Mouse (Mus musculus) left cerebral cortex, adult 18-20 months (tissue): ENCODE measurements around the gene Lix1l. TPM values are rescaled to one million over a fixed set of nuclear protein-coding genes. Genes with fewer than 3 reads are reported as not detected.

Source experiments
- DNase-seq, 2 experiments: peaks; one replicate each; pipeline ENCODE4 v3.0.0; 2021 to 2022; ENCODE audit warnings: low spot score in 2 of 2, mixed read lengths in 1 of 2
- long read RNA-seq, 2 experiments: library from polyadenylated mRNA; stranded (forward); transcript quantifications; one replicate each; pipeline ENCODE4 v2.0.0; 2021
- total RNA-seq, 2 experiments: library from RNA; stranded (reverse); gene quantifications; 2 replicates each; pipeline ENCODE4 v1.2.3; 2021

The Lix1l gene
- 10 to 100 TPM; 20.8 to 21.5 TPM for total RNA-seq
- long read RNA-seq, experiment 1, partial matches to known transcripts, result 0 of 5 reads
- long read RNA-seq, experiment 1, other reads (novel, unspliced or antisense), result 5 of 5 reads
- long read RNA-seq, experiment 2, partial matches to known transcripts, result 0 of 7 reads
- long read RNA-seq, experiment 2, other reads (novel, unspliced or antisense), result 7 of 7 reads

DNA sequence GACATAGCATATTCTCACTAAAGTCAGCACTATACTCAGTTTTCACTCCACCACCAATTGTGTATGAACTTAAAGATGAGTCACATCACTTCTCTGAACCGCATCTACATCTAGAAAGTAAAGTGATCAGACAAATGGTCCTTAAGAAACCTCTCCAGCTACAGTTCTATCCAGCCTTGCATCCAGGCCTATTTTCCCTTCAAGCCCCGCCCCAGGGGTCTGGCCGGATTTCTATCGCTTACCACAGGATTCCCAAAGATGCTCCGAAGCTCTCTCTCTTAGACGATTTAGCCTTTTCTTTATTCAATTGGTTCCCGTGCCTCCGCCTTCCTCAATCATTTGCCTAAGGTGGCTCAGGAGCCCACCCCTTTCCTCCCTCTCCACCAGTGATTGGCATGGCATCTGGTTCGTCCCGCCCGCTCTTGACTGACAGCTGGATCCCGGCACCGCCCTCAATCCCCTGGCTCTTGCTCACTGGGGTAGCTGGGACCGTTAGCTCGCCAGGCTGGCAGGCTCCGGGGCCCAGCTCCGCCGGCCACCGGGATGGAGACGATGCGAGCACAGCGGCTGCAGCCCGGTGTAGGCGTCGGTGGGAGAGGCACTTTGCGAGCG, at the start of gene Lix1l:
Gene Lix1l, plus strand, starts transcription at position 511 of the 612 bp plus-strand sequence.
- DNase-seq, result peak; percentile 89 to 94

DNA sequence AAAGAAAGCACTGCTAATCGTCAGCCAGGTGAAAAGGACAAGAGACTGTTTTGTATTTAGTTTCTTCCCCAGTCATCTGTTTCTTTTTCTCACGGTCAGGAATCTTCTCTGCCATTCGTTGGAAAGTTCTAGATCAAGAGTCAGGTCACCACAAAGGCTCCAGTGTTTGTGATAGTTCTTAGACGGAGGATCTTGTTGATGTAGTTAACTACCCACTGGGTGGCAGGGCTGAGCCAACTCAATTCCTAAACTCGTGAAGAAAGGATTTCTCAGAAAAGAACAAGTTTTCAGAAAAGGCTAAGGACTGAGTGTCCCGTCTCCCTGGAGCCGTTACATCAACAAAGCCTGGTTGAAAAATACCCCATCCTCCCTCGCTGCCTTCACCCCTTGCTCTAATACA, 49.7 kb upstream of the Lix1l start:
- peak; percentile 45 to 50 for DNase-seq

DNA sequence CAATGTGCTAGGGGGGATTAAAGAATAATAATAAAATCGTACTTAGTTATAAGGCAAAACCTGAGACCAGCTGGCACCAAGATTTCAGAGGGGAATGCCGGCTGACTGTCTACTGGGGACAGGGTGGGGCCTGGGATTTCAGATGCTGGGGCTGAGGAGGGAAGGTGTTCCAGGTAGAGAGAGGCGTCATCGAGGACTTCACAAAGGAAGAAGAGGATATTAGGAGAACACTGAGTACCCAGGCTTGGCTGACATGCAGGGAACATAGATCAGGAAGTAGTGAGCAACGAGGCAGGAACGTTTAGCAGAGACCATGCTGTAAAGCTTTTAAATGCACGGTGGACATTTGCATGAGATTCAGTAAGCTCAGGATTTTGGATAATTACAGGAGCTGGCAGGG, 49.1 kb upstream of the Lix1l start:
- DNase-seq, result no peak

DNA sequence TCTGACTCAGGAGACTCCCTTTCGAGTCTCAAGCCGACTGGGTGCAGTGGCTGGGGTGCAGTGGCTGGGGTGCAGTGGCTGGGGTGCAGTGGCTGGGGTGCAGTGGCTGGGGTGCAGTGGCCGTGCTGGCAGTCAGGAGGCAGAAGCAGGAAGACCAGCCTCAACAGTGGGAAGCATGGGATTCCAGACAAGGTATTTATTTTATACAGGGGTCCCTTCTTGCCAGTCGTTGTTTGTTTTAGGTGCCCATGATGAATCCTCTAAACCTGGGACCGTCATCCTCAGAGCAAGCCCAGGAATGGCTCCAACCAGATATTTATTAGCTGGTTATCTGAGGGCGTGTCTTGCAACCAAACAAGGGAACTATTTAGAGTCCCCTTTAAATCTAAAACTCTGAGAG, 47.3 kb upstream of the Lix1l start:
- DNase-seq, result no peak

DNA sequence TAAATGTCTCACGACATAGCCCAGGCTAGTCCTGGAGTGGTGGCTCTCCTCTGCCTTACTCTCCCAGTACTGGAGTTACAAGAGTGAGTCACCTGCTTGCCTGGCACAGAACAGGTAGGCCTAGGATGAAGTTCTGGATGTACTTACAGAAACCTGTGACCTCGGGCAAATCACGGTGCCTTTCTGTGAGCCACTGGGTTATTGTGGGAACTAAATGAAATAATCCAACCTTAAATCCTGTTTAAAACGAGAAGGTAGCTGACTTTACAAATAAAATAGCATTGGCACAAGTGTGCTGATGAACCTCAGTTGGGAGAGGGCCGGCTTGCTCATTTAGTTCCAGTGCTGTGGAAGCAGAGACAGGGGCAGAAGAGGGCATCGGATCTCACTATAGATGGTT, 46.7 kb upstream of the Lix1l start:
- no peak for DNase-seq

DNA sequence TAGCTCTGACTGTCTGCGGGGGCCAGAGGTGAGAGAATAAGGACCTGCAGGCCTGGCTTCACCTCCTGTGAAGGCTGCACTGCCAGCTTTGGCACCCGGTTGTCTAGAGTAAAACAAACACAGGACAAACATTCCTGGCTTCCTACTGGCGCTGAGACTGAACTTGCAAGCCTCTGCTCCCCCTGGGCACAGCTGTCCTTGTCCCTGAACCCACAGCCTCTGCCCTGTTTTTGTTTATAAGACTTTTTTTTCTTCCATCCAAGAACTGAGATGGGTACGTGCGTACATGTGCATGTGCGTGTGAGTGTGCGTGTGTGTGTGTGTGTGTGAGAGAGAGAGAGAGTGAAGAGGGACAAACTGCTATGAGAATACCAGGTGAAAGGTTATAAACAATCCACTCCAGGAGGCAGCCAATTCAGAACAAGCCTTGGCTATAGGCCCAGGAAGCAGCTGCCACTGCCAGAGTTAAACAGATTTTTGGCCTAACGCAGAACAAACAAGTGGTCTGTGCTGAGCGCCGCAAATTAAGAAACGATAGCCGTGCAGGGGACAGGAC, 45.8 kb upstream of the Lix1l start:
- no peak for DNase-seq

DNA sequence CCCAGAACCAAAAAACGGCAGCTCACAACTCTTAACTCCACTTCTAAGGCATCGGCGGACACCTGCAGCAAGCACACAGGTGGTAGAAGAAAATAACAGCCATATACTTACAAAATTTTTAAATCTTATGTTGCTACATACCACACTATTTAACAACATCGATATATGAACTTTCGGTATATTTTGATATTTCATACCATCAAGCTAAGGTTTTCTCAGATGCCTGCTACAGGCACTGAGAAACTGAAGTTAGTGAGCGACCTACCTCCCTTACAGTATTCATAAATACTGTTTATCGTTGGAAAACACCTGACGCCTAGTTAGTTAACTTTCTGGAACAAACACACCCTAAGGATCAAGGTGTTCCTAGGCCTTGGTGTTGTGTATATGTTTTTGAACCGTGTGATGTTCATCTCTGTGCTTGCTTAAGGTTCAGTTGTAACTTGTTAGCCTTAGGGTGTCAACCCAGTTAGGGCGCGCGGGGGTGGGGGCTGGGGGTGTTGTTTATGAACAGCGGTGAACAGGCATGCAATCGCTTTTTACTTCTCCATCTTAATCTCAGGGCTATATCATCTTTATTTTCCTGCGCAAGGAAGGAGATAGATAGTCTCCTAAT, 44.8 kb upstream of the Lix1l start:
- no peak for DNase-seq

DNA sequence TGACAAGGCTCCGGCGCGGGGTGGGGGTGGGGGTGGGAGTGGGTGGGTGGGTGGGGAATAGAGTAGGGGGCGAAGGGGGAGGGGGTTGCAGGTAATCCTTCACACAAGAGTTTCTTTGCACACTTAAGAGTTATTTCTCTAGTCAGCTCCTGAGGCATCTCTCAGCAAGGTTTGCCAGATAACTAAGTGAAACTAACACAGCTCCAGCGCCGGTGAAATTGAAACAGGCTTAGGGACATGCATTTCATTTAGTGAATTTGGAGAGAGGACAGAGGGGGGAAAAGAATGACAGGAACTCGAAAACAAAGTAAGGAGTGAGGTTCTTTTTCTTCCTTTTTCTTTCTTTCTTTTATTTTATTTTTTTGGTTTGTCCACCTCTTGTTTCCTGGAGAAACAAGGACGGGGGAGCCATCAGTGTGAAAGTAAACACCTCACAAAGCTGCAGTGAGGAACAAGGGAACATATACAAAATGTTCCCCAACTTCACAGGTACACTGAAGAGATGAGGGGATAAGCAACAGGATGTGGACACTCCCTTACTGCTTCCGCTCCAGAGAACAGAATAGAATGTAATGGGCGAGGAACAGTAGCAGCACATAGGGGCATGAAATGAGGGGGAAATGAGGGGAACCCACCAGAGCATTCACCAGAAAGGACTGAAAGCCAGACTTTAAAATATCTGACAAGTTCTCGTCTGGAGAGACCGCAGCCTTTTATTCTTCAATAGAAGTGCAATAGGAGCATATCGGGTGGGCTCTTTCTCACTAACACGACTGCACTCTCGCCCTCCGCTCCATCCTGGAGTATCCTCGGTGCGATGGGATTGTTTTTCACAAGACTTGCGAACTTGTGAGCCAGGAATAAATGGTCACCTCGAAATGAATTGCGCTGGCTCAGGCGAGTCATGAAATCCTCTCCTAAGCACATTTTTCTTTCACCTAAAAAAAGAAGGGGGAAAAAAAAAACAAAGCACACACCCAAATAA, 44.0 kb upstream of the Lix1l start:
- DNase-seq, result no peak

DNA sequence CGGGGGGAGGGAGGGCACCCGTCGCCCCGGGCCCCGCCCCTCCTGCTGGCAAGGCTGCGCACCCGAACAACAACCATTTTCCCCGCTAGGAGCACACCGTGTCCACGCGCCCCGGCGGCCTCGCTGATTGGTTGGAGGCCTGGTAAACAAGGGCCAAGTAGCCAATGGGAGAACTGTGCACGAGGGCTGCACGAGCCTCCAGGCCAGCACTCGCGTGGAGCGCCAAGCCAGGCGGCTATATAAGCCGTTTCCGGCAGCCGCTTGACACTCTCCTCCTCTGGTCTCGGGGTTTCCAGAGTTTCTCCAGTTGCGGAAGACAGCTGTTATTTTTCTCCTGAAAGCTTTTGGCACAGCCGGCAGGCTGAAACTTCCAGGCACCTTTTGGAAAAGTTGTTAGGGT, 43.3 kb upstream of the Lix1l start, which contains the start of gene Txnip:
Gene Txnip, plus strand, starts transcription at position 264 of the 400 bp plus-strand sequence.
- DNase-seq, result peak; percentile 94

DNA sequence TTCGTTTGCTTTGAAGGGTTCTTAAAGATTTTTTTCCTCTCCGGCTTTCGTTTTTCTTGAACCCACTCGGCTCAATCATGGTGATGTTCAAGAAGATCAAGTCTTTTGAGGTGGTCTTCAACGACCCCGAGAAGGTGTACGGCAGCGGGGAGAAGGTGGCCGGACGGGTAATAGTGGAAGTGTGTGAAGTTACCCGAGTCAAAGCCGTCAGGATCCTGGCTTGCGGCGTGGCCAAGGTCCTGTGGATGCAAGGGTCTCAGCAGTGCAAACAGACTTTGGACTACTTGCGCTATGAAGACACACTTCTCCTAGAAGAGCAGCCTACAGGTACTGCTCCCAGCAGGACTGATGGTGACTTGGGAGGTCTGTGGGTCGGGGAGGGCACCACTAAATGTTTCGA, 42.8 kb upstream of the Lix1l start:
- DNase-seq, result no peak

DNA sequence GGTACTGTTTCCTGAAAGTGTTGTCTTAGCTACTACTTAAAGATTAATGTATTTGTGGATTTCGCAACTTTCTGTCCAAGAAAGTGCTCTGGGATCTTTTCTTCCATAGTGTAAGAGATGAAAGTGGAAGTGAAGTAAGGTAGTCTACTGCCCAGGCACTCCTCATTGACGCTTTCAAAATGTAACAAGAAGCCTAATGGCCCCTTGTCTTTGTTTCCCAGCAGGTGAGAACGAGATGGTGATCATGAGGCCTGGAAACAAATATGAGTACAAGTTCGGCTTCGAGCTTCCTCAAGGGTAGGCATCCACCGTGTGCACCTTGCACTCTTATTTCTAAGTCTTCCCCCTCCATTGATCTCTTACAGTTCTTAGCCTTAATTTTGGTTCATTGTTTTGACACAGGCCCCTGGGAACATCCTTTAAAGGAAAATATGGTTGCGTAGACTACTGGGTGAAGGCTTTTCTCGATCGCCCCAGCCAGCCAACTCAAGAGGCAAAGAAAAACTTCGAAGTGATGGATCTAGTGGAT, 42.2 kb upstream of the Lix1l start:
- no peak for DNase-seq

DNA sequence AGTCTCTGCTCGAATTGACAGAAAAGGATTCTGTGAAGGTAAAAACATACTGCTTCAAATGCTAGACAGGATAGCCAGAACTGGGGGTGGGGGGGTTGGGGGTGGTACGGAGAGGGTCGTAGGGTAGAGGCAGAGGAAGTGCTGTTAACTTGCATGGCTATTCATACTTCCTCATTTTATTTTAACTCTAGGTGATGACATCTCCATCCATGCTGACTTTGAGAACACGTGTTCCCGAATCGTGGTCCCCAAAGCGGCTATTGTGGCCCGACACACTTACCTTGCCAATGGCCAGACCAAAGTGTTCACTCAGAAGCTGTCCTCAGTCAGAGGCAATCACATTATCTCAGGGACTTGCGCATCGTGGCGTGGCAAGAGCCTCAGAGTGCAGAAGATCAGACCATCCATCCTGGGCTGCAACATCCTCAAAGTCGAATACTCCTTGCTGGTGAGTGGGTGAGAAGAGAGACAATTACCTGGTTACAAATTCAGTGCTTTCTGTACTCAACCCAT, 41.5 kb upstream of the Lix1l start:
- no peak for DNase-seq

DNA sequence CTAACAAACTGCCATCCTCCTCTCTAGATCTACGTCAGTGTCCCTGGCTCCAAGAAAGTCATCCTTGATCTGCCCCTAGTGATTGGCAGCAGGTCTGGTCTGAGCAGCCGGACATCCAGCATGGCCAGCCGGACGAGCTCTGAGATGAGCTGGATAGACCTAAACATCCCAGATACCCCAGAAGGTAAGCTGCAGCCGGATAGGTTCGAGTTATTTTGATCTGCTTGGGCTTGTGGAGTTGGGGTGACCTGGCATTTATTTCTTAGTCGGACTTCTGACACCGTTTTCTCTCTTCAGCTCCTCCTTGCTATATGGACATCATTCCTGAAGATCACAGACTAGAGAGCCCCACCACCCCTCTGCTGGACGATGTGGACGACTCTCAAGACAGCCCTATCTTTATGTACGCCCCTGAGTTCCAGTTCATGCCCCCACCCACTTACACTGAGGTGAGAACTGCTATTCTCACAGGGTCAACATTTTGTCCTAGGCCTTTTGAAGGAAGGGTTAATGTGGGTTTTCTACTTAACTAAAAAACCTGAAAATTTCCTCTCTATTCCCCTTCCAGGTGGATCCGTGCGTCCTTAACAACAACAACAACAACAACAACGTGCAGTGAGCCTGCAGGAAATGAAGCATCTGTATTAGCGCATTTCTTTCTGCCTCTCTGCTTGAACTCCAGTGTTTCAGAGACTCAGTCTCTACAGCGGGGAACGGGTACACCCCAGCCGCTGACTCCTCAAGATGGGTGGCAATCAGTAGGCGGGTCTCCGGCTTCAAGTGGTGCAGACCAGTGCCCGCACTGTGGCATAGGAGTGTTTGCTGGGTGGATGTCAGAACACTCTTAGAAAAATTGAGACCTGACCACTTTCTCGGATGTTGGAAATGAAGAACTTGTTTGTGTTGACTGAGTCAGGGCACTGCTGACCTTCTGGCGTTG, 40.8 kb upstream of the Lix1l start:
- DNase-seq, result no peak

DNA sequence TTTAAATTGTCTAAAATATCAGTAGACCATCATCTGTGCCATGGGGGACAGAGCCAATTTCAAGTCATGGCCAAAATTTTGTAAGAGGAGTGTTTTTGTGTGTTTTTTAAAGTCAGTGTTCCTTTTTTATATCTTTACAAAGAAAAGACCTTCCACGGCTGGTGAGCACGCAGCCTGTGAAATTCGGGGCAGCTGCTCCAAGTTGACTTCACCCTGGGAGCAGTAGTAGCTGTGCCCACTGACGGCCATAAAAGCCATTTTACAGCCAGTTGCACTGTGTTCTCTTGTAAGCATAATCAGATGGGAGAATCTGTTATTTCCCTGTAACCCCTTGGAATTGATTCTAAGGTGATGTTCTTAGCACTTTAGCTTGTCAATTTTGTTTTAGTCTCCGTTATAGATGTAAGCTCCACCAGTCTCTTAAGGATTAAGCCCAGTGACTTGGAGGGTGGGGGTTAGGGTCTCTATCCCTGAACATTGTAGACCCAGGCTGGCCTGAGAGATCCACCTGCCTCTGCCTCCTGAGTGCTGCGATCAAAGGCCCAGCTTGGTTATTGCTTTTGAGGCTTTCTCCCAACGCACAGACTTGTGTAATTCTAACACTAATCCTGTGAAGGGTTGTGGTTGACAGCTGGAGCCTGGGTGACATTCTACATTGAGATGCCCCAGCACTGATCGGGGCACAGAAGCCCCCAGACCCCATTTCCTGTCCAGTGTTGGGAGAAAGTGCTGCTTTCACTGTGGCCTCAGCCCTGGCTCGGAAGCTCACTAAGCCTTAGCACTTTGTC, 39.9 kb upstream of the Lix1l start:
- DNase-seq, result no peak

DNA sequence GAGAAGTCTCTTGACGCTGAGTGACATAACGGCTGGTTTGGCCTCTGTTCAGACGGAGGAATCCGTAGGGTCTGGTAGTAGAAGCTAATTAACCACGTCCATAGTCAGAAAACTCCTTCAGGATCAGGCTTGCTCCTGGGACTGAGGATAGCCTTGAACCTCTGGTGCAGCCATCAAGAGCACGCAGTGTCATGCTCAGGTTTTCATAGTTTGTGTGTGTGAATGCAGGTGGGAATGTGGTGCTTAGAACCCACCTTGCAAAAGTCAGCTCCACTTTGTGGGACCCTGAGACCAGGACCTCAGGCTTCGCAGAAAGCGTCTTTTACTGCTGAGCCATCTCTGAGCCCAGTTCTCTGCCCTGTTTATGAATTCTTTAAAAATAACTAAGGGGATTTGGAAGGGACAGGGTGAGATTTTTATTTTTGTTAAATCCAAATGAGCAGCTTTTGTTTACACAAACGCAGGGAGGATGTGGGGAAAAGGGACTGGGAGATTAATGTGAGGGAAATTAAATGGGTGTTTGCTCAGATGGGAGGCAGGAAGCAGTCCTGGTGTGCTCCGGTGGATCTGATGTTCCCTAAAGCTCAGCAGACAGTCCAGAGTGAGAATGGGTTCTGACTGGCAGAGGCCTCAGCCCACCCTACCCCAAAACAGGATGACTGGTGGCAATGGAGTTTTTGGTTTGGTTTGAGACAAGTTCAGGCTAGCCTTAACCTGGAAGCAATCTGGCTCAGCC, 38.8 kb upstream of the Lix1l start:
- no peak for DNase-seq

DNA sequence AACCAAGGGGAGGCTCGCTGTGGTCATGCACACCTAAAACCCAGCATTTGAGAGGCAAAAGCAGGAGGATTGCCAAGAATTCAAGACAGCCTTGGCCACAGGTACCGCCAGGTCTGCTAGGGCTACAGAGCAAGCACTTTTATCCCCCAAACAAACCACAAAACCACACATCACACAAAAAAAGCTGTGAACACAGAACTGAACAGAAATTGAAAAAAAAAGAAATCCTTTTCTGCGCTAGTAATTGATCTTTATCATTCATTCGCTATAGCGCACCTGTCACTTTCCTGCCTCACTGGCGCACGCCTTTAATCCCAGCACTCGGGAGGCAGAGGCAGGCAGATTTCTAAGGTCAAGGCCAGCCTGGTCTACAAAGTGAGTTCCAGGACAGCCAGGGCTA, 37.7 kb upstream of the Lix1l start:
- DNase-seq, result no peak

DNA sequence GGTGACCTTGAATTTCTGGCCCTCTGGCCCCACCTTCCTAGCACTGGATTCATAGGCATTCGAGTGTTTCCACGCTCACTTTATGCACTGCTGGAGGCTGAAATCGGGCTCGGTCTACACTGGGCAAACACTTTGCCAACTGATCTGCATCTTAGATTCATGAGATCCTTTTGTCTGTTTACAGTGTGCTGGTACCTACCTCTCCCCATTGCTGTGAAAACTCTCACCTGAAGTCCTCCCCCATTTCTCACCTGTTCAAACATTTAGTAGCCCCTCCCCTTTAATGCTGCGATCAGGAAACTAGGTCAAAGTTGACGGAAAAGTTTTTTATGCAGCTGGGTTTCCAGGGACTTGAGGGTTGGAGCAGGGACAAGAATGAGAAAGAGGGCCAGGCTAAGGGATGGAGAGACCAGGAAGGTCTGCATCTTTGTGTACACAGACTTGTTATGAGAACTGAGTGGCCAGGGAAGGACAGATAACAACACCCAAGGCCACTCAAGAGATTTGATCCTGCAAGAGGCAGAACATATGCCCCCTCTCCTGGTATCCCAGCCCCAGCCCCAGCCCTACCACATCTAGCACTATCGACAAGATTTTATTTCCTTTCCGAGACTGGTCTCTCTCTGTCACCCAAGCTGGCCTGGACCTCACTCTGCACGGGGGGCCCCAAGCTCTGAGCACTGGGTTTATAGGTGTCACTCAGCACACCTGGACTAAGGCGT, 36.9 kb upstream of the Lix1l start:
- no peak for DNase-seq

DNA sequence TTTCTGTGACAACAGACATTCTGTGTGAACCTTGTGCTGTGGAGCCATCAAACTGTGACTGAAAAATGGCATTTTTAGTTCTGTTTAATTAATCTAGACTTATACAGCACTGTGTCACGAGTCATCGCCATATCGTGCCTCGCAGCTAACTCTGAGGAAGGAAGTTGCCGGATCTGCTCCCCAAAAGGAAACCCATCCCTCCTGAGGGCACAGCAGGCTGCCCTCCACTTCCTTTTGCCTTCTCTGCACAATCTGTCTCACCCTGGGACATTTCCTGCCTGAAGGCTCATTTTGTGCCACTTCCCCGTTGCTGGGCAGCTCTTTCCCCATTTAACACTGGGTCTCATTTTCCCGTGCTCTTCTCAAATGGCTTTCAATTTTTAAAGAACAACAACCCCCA, 36.3 kb upstream of the Lix1l start:
- no peak for DNase-seq
